ENCODE assay signal across 8 mouse cellular contexts in genomic region chr5:5559798-5560197, GRCm38 (mm10). TPM values are rescaled to one million over a fixed set of nuclear protein-coding genes. Genes with fewer than 3 reads are reported as not detected.
DNase-seq lines count a peak whose midpoint lies in the region; ATAC-seq lines count a peak whose summit lies in the region.

No protein-coding gene starts in this region.

- H3K9me3 ChIP-seq in kidney, embryonic 14.5 days (ENCODE audit: control insufficient read depth, low read length): no peaks in the 10 kb centered on the region
- no peaks in the 10 kb centered on the region for H3K9me3 ChIP-seq in hindbrain, embryonic 13.5 days
- no peaks in the 10 kb centered on the region for H3K9me3 ChIP-seq in midbrain, embryonic 12.5 days

- DNase-seq in kidney, adult 11 months: no peak
- no peak for DNase-seq in frontal cortex, postnatal 36 days (ENCODE audit: low spot score in 2 of 2)
- no peak for DNase-seq in frontal cortex, postnatal 14 days (ENCODE audit: low spot score in 2 of 2)

- peak overlapping the region; percentile 74 for H3K9ac ChIP-seq in kidney, embryonic 14.5 days (ENCODE audit: low read depth, low read length)
- peak overlapping the region; percentile 80 for H3K9ac ChIP-seq in hindbrain, embryonic 13.5 days
- peak overlapping the region; percentile 76 for H3K9ac ChIP-seq in midbrain, embryonic 12.5 days (replicated peaks)

- H3K4me3 ChIP-seq in kidney, embryonic 14.5 days (ENCODE audit: low read length): peak overlapping the region; percentile 77
- peak overlapping the region; percentile 85 for H3K4me3 ChIP-seq in brown adipose tissue, adult 24 weeks (ENCODE audit: insufficient read depth, low read depth, low read length)
- H3K4me3 ChIP-seq in hindbrain, embryonic 13.5 days: peak overlapping the region; percentile 76
- H3K4me3 ChIP-seq in midbrain, embryonic 12.5 days: peak overlapping the region; percentile 76

- H3K27ac ChIP-seq in kidney, embryonic 14.5 days (ENCODE audit: low read depth, low read length): no peak overlapping the region
- no peak overlapping the region for H3K27ac ChIP-seq in brown adipose tissue, adult 24 weeks (replicated peaks; ENCODE audit: low read depth, low read length)
- H3K27ac ChIP-seq in hindbrain, embryonic 13.5 days: peak overlapping the region; percentile 80
- peak overlapping the region; percentile 70 for H3K27ac ChIP-seq in midbrain, embryonic 12.5 days (replicated peaks)

- H3K4me2 ChIP-seq in kidney, embryonic 14.5 days (replicated peaks; ENCODE audit: low read depth, low read length): peak overlapping the region; percentile 66
- peak overlapping the region; percentile 62 for H3K4me2 ChIP-seq in hindbrain, embryonic 13.5 days
- H3K4me2 ChIP-seq in midbrain, embryonic 12.5 days (replicated peaks): peak overlapping the region; percentile 61

- no peaks in the 10 kb centered on the region; the same call in 1 of the 2 replicates for H3K4me1 ChIP-seq in kidney, embryonic 14.5 days (ENCODE audit: control insufficient read depth, insufficient read depth, low read length)
- no peaks in the 10 kb centered on the region; the same call in 1 of the 2 replicates for H3K4me1 ChIP-seq in brown adipose tissue, adult 24 weeks (ENCODE audit: control insufficient read depth, insufficient read depth, insufficient read length, low read length)
- peaks cover 16% of the 10 kb centered on the region for H3K4me1 ChIP-seq in hindbrain, embryonic 13.5 days (replicated peaks)
- H3K4me1 ChIP-seq in midbrain, embryonic 12.5 days: peaks cover 12% of the 10 kb centered on the region

- ATAC-seq in kidney, embryonic 14.5 days (ENCODE audit: low FRiP score, low TSS enrichment): no peak
- ATAC-seq in hindbrain, embryonic 13.5 days (ENCODE audit: low FRiP score): peak; percentile 38; the same call in 1 of the 2 replicates
- no peak for ATAC-seq in midbrain, embryonic 12.5 days (ENCODE audit: low FRiP score, low read depth)
- ATAC-seq in cerebellum, adult (ENCODE audit: insufficient number of reproducible peaks, low FRiP score, low TSS enrichment): no peak

- 38% methylated on average over 8 of the region's 8 CpGs for WGBS in kidney, embryonic 14.5 days
- 43% methylated on average over 8 of the region's 8 CpGs for WGBS in hindbrain, embryonic 13.5 days
- WGBS in midbrain, embryonic 12.5 days: 48% methylated on average over 8 of the region's 8 CpGs

- no peaks in the 10 kb centered on the region for H3K27me3 ChIP-seq in kidney, embryonic 14.5 days (ENCODE audit: control insufficient read depth, insufficient read depth, low read length)
- H3K27me3 ChIP-seq in hindbrain, embryonic 13.5 days: 0 out of 2 replicates have a peak, but pooled peaks cover 4% of the 10 kb centered on the region
- H3K27me3 ChIP-seq in midbrain, embryonic 12.5 days: peaks cover 6% of the 10 kb centered on the region; the same call in 1 of the 2 replicates

- peaks cover 7% of the 10 kb centered on the region for H3K36me3 ChIP-seq in kidney, embryonic 14.5 days (ENCODE audit: control insufficient read depth, insufficient read depth, low read length)
- H3K36me3 ChIP-seq in hindbrain, embryonic 13.5 days: peaks cover 4% of the 10 kb centered on the region
- H3K36me3 ChIP-seq in midbrain, embryonic 12.5 days: peaks cover under 1% of the 10 kb centered on the region

RNA-seq across cellular contexts. Expression of gene Gtpbp10, which starts 0.5 kb away (rescaled TPM):
- 35.5 and 39.7 TPM in 2 replicates for polyA plus RNA-seq in kidney, embryonic 14.5 days (2014; fragmentation: Nextera tagmentation; extraction: Ambion mirVana)
- polyA plus RNA-seq in brown adipose tissue, adult 24 weeks (2012; ENCODE audit: insufficient read depth, insufficient read length, missing spikeins): 14.5 and 19.6 TPM in 2 replicates
- 20.6 and 26.1 TPM in 2 replicates for polyA plus RNA-seq in hindbrain, embryonic 13.5 days (2015; fragmentation: Nextera tagmentation; extraction: Ambion mirVana)
- polyA plus RNA-seq in midbrain, embryonic 12.5 days (2016; fragmentation: Nextera tagmentation; extraction: Ambion mirVana): 33.2 and 33.6 TPM in 2 replicates

RNA-seq across cellular contexts. Expression of gene Gm8773, which starts 13.8 kb away (rescaled TPM):
- 0.36 and 0.39 TPM in 2 replicates for polyA plus RNA-seq in kidney, embryonic 14.5 days (2014; fragmentation: Nextera tagmentation; extraction: Ambion mirVana)
- not detected in 2 replicates for polyA plus RNA-seq in brown adipose tissue, adult 24 weeks (2012; ENCODE audit: insufficient read depth, insufficient read length, missing spikeins)
- polyA plus RNA-seq in hindbrain, embryonic 13.5 days (2015; fragmentation: Nextera tagmentation; extraction: Ambion mirVana): 11.7 and 13.1 TPM in 2 replicates
- 4.9 and 5.1 TPM in 2 replicates for polyA plus RNA-seq in midbrain, embryonic 12.5 days (2016; fragmentation: Nextera tagmentation; extraction: Ambion mirVana)

RNA-seq across cellular contexts. Expression of gene Cldn12, which starts 45.0 kb away (rescaled TPM):
- 15.2 and 32.7 TPM in 2 replicates for polyA plus RNA-seq in kidney, embryonic 14.5 days (2014; fragmentation: Nextera tagmentation; extraction: Ambion mirVana)
- 17.0 and 20.7 TPM in 2 replicates for polyA plus RNA-seq in brown adipose tissue, adult 24 weeks (2012; ENCODE audit: insufficient read depth, insufficient read length, missing spikeins)
- polyA plus RNA-seq in hindbrain, embryonic 13.5 days (2015; fragmentation: Nextera tagmentation; extraction: Ambion mirVana): 18.9 and 20.6 TPM in 2 replicates
- 27.6 and 28.6 TPM in 2 replicates for polyA plus RNA-seq in midbrain, embryonic 12.5 days (2016; fragmentation: Nextera tagmentation; extraction: Ambion mirVana)

Comparison
In these comparisons a context has a peak if more than half of its experiments do, and no peak if none do; other contexts are left out.
1. H3K27ac ChIP-seq: peak in hindbrain, embryonic 13.5 days (single experiment) and midbrain, embryonic 12.5 days (single experiment); none in kidney, embryonic 14.5 days (single experiment) and brown adipose tissue, adult 24 weeks (single experiment).
2. Peak in every context shown above with its lines, with median percentiles within 50 percentile points of each other: H3K4me2 ChIP-seq, H3K4me3 ChIP-seq and H3K9ac ChIP-seq.